Mouse (Mus musculus): ENCODE results near the gene Ddah1.

The Ddah1 gene

DNA sequence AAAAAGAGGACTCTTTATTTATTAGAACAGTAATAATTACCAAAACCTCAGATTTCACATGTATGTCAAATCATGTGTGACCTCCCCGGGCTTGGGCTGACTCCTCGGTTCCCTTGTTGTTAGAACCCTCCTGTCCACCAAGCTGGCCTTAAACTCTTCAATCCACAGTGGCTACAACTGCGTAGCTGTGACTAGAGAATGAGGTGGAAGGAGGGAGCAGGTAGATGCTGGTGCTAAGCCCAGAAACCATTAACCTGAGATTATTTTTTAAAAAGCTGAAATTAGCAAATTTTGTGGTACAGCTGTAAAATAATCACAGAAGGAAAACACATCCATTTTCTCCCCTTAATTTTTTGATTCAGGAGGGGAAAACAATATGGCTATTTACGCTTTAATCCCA, 10.0 kb downstream of the Ddah1 start:
- DNase-seq, result no peak

DNA sequence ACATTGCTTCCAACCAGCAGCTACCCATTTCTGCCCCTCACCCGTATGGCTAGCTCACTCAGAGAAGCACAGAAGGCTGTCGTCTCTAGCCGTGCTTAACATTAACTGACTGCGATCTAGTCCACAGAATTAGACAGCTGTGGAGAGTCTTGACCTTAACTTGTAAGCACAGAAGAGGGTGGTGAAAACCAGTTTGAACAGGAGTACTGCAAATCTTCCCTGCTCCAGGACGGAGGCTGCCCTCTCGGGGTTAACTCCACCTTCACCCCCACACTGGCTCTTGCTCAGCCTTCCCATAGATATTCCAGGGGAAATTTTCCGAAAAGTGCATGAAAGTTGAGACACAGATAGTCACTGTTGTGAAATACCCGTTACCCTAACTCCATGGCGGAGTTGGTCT, 14.9 kb downstream of the Ddah1 start:
- peak; percentile 47 for DNase-seq

GRCm38 (mm10) chr3:145774336-145774735, 15.9 kb downstream of the Ddah1 start:
- no peak for DNase-seq

DNA sequence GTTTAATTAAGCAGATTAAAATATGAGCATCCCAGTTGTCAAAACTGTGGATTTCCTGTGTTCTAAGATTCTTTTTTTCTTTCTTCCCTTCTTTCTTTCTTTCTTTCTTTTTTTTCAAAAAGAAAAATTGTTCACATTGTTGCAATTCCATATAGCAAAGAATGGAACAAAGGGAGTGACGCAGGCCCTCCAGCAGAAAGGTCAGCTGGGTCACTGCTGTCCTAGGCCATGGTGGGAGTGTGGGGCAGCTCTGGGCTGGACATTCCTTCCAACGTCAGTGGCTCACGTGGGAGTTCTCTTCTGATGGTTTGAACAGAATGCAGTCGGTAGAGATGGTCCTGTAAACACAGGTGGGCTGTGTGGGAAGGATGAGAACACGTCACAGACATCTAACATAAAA, 16.8 kb downstream of the Ddah1 start:
- no peak for DNase-seq

DNA sequence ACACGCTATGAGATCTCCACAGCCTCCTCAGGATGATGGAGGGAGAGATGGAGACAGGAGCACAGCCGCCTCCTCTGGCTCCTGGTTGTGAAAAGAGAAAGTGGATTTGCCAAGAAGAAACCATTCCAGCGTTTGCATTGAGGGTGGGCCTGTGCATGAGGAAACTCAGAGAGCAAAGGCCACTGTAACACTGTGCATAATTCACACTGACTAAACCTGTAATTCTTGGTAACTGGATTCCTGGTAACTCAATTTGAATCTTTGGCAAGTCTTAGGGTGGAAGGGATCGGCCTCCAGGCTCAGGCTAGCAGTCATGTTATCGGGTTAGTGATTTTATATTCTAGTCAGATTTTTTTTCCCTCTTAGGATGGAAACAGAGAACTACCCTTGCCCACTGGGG, 17.4 kb downstream of the Ddah1 start:
- DNase-seq, result peak; percentile 48

GRCm38 (mm10) chr3:145777006-145777405, 18.5 kb downstream of the Ddah1 start:
- DNase-seq, result no peak

GRCm38 (mm10) chr3:145778406-145778922, 20.0 kb downstream of the Ddah1 start:
- DNase-seq, result no peak

DNA sequence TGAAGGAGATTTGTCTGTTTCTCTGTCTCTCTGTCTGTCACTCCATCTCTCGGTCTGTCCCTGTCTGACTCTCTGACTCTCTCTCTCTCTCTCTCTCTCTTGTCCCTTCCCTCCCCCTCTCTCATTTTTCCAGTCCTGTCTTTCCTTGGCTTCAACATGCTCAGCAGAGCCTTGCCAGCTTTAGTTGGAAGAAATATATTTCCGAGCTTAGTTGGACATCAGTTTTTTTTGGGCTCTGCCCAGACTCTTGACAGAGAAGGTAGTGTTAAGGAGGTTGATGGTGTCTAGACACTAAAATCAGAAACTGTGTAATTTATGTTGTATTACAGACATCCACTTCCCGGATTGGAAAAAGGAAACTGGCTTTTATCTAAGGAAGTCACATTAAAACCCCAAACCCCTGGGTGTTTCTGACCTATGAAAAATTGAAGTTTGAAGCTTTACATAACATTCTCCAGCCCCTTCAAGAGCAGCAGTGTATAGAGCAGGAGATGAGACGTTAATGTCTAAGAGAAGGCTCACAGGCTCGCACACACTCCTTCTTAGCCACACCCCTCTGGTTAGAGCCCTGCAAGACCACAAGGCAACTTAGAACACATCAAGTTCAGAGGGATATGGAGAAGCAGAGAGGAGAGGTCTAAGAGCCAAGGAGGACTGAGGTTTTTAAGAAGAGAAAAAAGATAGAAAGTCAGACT, 21.0 kb downstream of the Ddah1 start:
- DNase-seq, result no peak

DNA sequence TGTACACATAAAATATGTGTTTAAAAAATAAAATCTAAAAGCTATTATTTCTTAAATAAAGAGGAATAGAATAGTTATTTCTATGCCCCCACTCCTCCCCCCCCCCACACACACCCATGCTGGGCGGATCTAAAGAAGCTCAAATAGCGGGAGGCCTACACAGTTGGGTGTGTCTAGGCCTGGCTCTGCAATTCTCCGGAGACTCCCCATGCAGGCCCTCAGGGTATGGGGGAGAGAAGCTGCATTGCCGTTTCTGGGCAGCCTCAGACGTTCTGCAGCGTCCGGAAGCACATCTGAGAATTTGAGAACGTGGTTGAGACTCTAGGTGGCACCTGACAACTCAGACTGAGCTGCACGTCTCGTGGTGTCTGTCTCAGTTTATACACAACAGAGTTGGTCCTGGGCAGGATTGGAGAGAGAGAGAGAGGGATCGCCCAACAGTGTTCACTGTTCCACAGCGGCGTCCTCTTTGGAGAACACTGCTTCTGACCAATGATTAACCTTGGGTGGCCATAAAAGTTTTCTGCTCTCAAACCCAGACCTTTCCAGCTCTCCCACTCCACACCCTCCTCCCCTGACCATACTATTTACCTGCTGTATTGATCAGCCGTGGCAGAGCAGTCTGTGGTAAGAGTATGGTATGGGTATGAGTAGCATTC, 22.4 kb downstream of the Ddah1 start:
- peak; percentile 66 for DNase-seq

GRCm38 (mm10) chr3:145785244-145785643, 26.8 kb downstream of the Ddah1 start:
- no peak for DNase-seq

- DNase-seq, result no peak
Observed at GRCm38 (mm10) chr3:145787303-145787702, 28.8 kb downstream of the Ddah1 start.

GRCm38 (mm10) chr3:145789114-145789513, 30.6 kb downstream of the Ddah1 start:
- no peak for DNase-seq

DNA sequence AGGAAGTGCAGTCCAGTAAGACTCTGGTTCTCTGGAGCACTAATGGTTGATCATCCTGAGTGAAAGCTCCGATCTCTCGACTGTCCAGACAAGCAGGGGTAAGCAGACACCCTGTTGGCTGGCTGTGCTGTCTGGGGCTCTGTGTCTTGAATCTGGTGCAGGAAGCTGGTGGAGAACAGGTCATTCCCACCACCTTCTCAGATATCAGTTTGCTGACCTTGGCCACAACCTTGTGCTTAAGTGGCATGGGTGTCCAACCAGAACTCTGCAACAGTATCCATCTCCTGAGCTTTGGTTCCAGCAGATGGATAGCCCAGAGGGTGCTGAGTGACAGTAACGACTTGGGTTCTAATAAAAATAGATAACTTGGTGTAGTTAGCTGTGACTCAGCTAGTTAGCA, 31.8 kb downstream of the Ddah1 start:
- no peak for DNase-seq

DNA sequence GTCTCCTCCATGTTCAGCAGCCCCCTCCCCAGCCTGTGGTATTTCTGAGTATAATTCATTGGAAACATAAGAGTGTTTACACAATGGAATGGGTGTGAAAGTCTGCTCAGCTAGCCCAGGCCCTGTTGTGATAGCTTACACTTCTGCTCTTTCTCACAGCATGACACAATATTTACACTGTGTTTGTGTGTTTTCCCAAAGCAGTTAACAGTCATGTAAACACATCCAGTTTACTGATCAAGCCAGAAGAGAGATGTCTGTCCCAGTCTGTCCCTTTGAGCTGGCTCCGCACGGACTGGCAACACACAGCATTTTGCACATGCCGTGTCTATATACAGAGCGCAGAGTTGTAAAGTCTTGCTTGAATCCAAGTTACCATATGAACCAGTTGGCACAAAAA, 32.2 kb downstream of the Ddah1 start:
- no peak for DNase-seq

DNA sequence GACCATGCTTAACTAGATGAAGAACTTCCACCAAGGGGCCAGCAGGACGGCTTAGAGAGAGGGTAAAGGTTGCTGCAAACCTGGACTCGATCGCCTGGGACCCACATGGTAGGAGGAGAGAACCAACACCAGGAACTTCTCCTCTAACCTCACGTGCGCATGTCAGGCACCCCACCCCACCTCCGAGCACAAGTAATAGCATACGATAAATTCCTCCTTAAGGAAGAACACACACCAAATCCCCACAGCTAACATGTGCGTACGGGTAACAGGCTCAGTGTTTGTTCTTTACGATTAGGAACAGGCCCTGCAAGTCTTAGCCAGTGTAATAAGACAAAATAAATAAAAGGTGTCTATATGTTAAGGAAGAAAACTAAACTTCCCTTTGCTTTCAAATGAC, 35.9 kb downstream of the Ddah1 start:
- no peak for DNase-seq

DNA sequence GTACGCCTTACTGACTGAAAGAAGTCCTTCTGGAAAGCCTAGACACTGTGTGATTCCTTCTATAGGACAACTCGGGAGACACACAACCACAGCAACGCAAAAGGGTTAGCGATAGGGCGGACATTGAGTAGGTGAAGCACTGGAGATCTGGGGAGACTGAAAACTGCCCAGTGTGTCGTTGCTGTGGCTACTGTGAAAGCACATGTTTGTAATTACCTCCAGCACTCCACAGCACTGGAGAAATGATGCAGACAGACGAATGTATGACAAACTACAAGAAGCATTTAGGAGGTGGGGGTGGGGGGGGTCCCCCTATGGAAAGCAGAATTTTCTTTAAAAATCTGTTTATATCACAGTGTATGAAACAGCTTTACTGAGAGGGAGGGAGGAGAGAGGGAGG, 37.4 kb downstream of the Ddah1 start:
- DNase-seq, result no peak

DNA sequence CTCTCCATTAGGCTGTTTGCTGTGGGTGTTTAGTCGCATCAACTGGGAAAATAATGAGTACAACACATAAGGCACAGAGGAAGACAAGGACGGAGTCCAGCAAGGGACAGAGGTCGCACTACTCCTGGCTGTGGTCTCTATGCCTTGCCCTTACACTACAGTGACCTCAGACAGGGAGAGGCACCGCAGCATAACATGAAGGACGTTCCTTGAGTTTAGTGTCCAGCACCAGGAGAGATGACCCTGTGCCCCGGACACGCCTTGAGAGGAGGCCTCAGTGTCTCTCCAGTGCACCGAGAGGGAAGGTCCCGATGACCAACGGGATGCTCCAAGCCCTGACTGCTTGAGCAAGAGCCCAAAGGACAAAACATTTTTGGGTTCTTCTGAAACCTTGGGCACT, 39.6 kb downstream of the Ddah1 start:
- DNase-seq, result no peak

- peak; percentile 77 for DNase-seq
Observed at GRCm38 (mm10) chr3:145798751-145799188, 40.3 kb downstream of the Ddah1 start.

DNA sequence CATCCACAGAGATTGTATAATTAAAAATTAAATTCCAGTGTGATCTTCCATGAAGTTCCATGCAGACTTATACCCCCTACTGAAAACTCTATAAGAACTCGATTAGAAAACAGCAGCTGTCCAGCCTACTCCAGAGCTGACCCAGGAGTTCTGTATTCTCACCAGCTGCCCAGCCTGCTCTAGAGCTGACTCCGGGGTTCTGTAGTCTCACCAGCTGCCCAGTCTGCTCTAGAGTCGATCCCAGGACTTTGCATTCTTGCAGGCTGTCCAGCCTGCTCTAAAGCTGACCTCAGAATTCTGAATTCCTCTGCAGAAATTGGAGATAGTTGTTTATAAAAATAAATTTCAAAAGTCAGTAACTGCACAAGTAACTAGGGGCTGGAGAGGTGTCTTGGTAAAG, 40.9 kb downstream of the Ddah1 start:
- DNase-seq, result no peak

- DNase-seq, result no peak
Observed at GRCm38 (mm10) chr3:145802106-145802505, 43.6 kb downstream of the Ddah1 start.

DNA sequence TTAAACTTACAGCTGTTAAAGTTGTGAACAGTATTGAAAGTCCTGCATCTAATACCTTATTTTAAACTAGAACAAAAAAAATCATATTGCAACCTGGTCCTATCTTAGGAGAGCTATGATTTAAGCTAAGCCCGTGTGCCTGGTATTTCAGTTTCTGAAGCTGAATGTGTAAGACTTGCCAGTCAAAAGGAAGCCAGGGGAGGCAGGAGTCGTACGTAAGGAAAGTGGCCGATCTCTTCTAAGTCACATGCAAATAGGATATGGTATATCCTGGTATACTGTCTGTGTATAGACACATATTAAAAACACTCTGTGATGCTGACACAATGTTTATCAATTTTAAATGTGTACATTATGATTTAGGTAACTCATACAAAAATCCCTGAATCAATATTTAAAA, 47.4 kb downstream of the Ddah1 start:
- no peak for DNase-seq

DNA sequence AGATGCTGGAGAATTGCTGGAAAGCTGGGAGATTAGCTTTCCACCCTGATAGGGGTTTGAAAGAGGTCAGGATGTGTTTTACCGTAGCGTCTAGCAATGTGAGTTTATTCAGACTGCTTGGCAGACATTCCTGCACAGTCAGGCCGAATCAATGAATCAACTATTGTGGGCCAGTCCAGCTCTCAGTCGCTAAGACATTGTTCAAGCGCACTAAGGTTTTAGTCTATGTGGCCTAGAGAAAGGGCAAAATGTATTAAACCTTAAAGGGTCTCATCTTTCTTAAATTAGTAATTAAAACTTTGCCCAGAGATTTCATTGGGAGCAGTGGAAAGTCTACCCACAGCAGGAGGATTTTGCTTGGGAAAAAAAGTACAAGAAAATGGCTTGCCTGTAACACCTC, 48.0 kb downstream of the Ddah1 start:
- DNase-seq, result peak; percentile 28

DNA sequence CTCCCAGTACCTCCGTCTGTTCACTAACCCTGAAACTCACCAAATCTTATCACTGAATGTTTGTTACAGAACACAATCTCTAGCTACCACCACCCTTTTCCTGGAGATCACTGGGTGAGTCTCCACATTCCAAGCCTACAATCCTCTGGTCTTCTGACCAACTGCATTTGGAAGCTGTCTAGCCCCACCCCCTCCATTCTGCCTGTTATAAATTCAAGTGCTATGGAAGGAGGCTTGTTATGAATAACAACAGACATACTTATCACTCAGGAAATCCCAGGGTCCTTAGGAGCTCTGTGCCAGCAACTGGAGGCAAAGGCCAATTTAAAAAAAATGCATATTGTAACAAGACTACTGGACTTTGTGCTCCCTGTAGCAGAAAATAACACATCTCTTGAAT, 58.3 kb downstream of the Ddah1 start:
- no peak for DNase-seq

GRCm38 (mm10) chr3:145817276-145817675, 58.8 kb downstream of the Ddah1 start:
- no peak for DNase-seq

DNA sequence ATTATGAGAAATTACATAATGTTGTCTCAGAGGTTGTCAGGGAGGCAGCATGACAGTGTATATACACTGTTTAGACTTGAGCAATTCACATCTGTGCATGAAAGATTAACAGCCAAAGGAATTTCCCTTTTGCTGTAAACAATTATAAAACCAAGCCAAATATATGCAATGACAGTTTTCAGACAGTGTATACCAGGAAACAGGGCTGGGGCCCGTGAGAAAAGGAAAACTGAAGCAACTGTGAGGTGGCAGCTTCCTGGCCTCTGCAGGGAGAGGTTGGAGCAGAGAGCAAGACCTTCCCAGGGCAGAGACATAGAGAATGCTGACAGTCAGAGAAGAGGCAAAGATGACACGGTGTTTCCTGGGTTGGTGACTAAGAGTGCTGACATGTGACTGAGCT, 62.0 kb downstream of the Ddah1 start:
- DNase-seq, result no peak
